Mouse (Mus musculus) liver, adult 2 months (tissue): ENCODE results near the gene Jakmip3. TPM values are rescaled to one million over a fixed set of nuclear protein-coding genes. Genes with fewer than 3 reads are reported as not detected.

Experiments used
- DNase-seq: peaks from one replicate; pipeline ENCODE4 v3.0.0-alpha.2; 2011; ENCODE audit warnings: low read depth, low spot score; ENCODE audit errors: extremely low read depth
- H3K27ac ChIP-seq: fragments of 200-500 bp; replicated peaks from 2 replicates; pipeline ENCODE4 v1.5.1; 2012; ENCODE audit warnings: low read depth, mild to moderate bottlenecking, control low read depth, inconsistent platforms, low read length; ENCODE audit not compliant: insufficient read depth
- H3K27me3 ChIP-seq: fragments of 200-500 bp; 2 replicates; pipeline ENCODE4 v1.6.1; 2012; ENCODE audit warnings: mild to moderate bottlenecking, moderate library complexity, low read length, inconsistent platforms; ENCODE audit not compliant: control insufficient read depth, insufficient read depth
- H3K36me3 ChIP-seq: fragments of 200-500 bp; 2 replicates; pipeline ENCODE4 v1.6.1; 2012; ENCODE audit warnings: low read length, inconsistent platforms; ENCODE audit not compliant: control insufficient read depth, insufficient read depth
- H3K4me1 ChIP-seq: fragments of 200-500 bp; 2 replicates; pipeline ENCODE4 v1.6.1; 2011; ENCODE audit warnings: low read length; ENCODE audit not compliant: control insufficient read depth, insufficient read depth
- H3K4me3 ChIP-seq: fragments of 200-500 bp; 2 replicates; pipeline ENCODE4 v1.5.1; 2011; ENCODE audit warnings: low read depth, mild to moderate bottlenecking, control low read depth, low read length, moderate library complexity; ENCODE audit not compliant: insufficient read depth
- H3K79me2 ChIP-seq: fragments of 200-500 bp; 2 replicates; pipeline ENCODE4 v1.6.1; 2012; ENCODE audit warnings: inconsistent platforms, mild to moderate bottlenecking, low read length, moderate library complexity; ENCODE audit not compliant: control insufficient read depth, insufficient read depth
- H3K9ac ChIP-seq: fragments of 200-500 bp; 2 replicates; pipeline ENCODE4 v1.6.1; 2012; ENCODE audit warnings: low read depth, mild to moderate bottlenecking, control low read depth, inconsistent platforms, low read length
- CTCF ChIP-seq: fragments of 200-500 bp; IDR thresholded peaks from 2 replicates; pipeline ENCODE4 v1.5.1; 2011; ENCODE audit warnings: low read depth, low read length, control low read depth
- POLR2A ChIP-seq: fragments of 200-500 bp; IDR thresholded peaks from 2 replicates; pipeline ENCODE4 v1.6.1; 2011; ENCODE audit warnings: low read length, control low read depth; ENCODE audit not compliant: insufficient read depth; ENCODE audit errors: extremely low read depth
- WGBS: fragments of 180-500 bp; shearing (Covaris S2); methylation state at CpG from one replicate; pipeline ENCODE4 v1.1.7; 2018; 5-methylcytosine and 5-hydroxymethylcytosine counted together
- polyA plus RNA-seq: library from polyadenylated mRNA; depleted of rRNA; stranded (reverse); fragments of >200 nt; gene quantifications from 2 replicates; pipeline ENCODE4 v1.2.3, GENCODE M21; 2012
- total RNA-seq: library from RNA; depleted of rRNA; stranded (reverse); fragments of >200 nt; gene quantifications from 2 replicates; pipeline ENCODE4 v1.2.3, GENCODE M21; 2014

Gene Jakmip3
- total and polyA plus RNA-seq, 2 experiments: 0.02 TPM; not detected in 1

GRCm38 (mm10) chr7:138934523-138934922, 6.0 kb upstream of the Jakmip3 start:
- Histone ChIP-seq H3K79me2 (no peaks in the 10 kb centered on the region), H3K36me3 (no peaks in the 10 kb centered on the region), H3K9ac (no peak overlapping the region), H3K4me1 (no peaks in the 10 kb centered on the region), H3K27me3 (no peaks in the 10 kb centered on the region; the same call in 1 of the 2 replicates), H3K27ac (no peak overlapping the region), H3K4me3 (no peak overlapping the region)
- no peak for DNase-seq
- TF ChIP-seq POLR2A (no peak), CTCF (no peak)
- WGBS: 86% methylated on average over 3 of the region's 3 CpGs

- no peak overlapping the region for H3K4me3 ChIP-seq
- H3K27me3 ChIP-seq: peaks cover 8% of the 10 kb centered on the region; the same call in 1 of the 2 replicates
- TF ChIP-seq POLR2A (no peak), CTCF (no peak)
- WGBS: 74% methylated on average over 7 of the region's 7 CpGs
- DNase-seq: no peak
- no peaks in the 10 kb centered on the region for H3K79me2 ChIP-seq
- no peaks in the 10 kb centered on the region for H3K4me1 ChIP-seq
- H3K27ac ChIP-seq: no peak overlapping the region
- no peaks in the 10 kb centered on the region for H3K36me3 ChIP-seq
- no peak overlapping the region for H3K9ac ChIP-seq
Measured at GRCm38 (mm10) chr7:138938991-138939390, 1.5 kb upstream of the Jakmip3 start.

DNA sequence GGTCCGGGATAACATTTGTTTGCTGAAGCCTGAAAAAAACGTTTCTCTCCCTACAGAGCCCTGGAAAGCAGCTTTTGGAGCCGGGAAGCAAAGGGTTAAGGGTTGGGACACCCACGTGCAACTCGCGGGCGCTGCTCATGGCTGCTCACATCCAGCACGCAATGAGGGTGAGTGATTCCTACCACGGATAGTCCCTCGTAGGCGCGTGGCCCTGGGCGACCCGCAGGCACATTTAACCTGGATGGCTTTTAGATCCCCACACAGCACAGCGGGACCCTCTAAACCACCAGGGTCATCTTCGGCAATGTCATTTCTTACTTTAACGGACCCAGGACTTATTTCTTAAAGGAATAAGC, 296 bp upstream of the Jakmip3 start:
- no peak overlapping the region for H3K27ac ChIP-seq
- TF ChIP-seq CTCF (no peak), POLR2A (no peak)
- WGBS: 2% methylated on average over 17 of the region's 17 CpGs
- H3K4me3 ChIP-seq: no peak overlapping the region
- DNase-seq: no peak
- no peaks in the 10 kb centered on the region for H3K4me1 ChIP-seq
- H3K36me3 ChIP-seq: no peaks in the 10 kb centered on the region
- H3K9ac ChIP-seq: no peak overlapping the region
- no peaks in the 10 kb centered on the region for H3K79me2 ChIP-seq
- H3K27me3 ChIP-seq: peaks cover 10% of the 10 kb centered on the region; the same call in 1 of the 2 replicates

- Histone ChIP-seq H3K4me1 (no peaks in the 10 kb centered on the region), H3K27me3 (peaks cover 10% of the 10 kb centered on the region; the same call in 1 of the 2 replicates)
Measured at GRCm38 (mm10) chr7:138941571-138941970, 1.0 kb downstream of the Jakmip3 start.

GRCm38 (mm10) chr7:138942301-138942700, 1.8 kb downstream of the Jakmip3 start:
- Histone ChIP-seq H3K36me3 (no peaks in the 10 kb centered on the region), H3K4me3 (no peak overlapping the region), H3K9ac (no peak overlapping the region), H3K27me3 (peaks cover 10% of the 10 kb centered on the region; the same call in 1 of the 2 replicates), H3K79me2 (no peaks in the 10 kb centered on the region), H3K27ac (no peak overlapping the region), H3K4me1 (no peaks in the 10 kb centered on the region)
- DNase-seq: no peak
- TF ChIP-seq CTCF: no peak
- TF ChIP-seq POLR2A: no peak
- 87% methylated on average over 1 of the region's 1 CpGs for WGBS

More at GRCm38 (mm10) chr7:138941571-138941970, 1.0 kb downstream of the Jakmip3 start:
- TF ChIP-seq POLR2A (no peak), CTCF (no peak)
- Histone ChIP-seq H3K4me3 (no peak overlapping the region), H3K27ac (no peak overlapping the region), H3K79me2 (no peaks in the 10 kb centered on the region), H3K9ac (no peak overlapping the region), H3K36me3 (no peaks in the 10 kb centered on the region)
- 42% methylated on average over 5 of the region's 5 CpGs for WGBS
- DNase-seq: no peak

- DNase-seq: no peak
- H3K79me2 ChIP-seq: no peaks in the 10 kb centered on the region
- H3K36me3 ChIP-seq: no peaks in the 10 kb centered on the region
- H3K27me3 ChIP-seq: peaks cover 4% of the 10 kb centered on the region; the same call in 1 of the 2 replicates
- no peak overlapping the region for H3K27ac ChIP-seq
- no peak overlapping the region for H3K4me3 ChIP-seq
- no peak overlapping the region for H3K9ac ChIP-seq
- TF ChIP-seq POLR2A: no peak
- TF ChIP-seq CTCF: no peak
- WGBS: 81% methylated on average over 3 of the region's 3 CpGs
- no peaks in the 10 kb centered on the region for H3K4me1 ChIP-seq
Measured at GRCm38 (mm10) chr7:138945668-138946067, 5.1 kb downstream of the Jakmip3 start.
